Mouse (Mus musculus) heart, postnatal 0 days (tissue): ENCODE results near the gene Ahnak. TPM values are rescaled to one million over a fixed set of nuclear protein-coding genes. Genes with fewer than 3 reads are reported as not detected.

ENCODE experiments used
- ATAC-seq: fragments of 200-750 bp; cut with Nextera tagmentation; 2 replicates; pipeline ENCODE4 v1.8.0; 2017; ENCODE audit warnings: low read depth, moderate number of reproducible peaks, moderate library complexity; ENCODE audit not compliant: insufficient read depth
- DNase-seq: peaks from one replicate; pipeline ENCODE4 v3.0.0-alpha.2; 2016; ENCODE audit warnings: low spot score
- H3K27ac ChIP-seq: fragments of 300-500 bp; sonication (generic); 2 replicates; pipeline ENCODE4 v1.5.1; 2014; ENCODE audit warnings: low read depth, mild to moderate bottlenecking
- H3K27me3 ChIP-seq: fragments of 300-500 bp; sonication (generic); 2 replicates; pipeline ENCODE4 v1.6.1; 2014; ENCODE audit warnings: low read length, mixed read lengths; ENCODE audit not compliant: control insufficient read depth, insufficient read depth
- H3K36me3 ChIP-seq: fragments of 300-500 bp; sonication (generic); replicated peaks from 2 replicates; pipeline ENCODE4 v1.6.1; 2014; ENCODE audit warnings: low read length, mixed read lengths; ENCODE audit not compliant: control insufficient read depth, insufficient read depth
- H3K4me1 ChIP-seq: fragments of 300-500 bp; sonication (generic); 2 replicates; pipeline ENCODE4 v1.6.1; 2014; ENCODE audit warnings: antibody characterized with exemption; ENCODE audit not compliant: control insufficient read depth, insufficient read depth
- H3K4me2 ChIP-seq: fragments of 300-500 bp; sonication (generic); 2 replicates; pipeline ENCODE4 v1.6.1; 2014; ENCODE audit warnings: low read depth, mild to moderate bottlenecking, low read length, moderate library complexity
- H3K4me3 ChIP-seq: fragments of 300-500 bp; sonication (generic); 2 replicates; pipeline ENCODE4 v1.5.1; 2014; ENCODE audit warnings: low read depth, low read length
- H3K9ac ChIP-seq: fragments of 300-500 bp; sonication (generic); replicated peaks from 2 replicates; pipeline ENCODE4 v1.6.1; 2014; ENCODE audit warnings: low read depth, low read length, mixed read lengths
- H3K9me3 ChIP-seq: fragments of 300-500 bp; sonication (generic); replicated peaks from 2 replicates; pipeline ENCODE4 v1.6.1; 2016; ENCODE audit warnings: low read length; ENCODE audit not compliant: control insufficient read depth
- CTCF ChIP-seq: IDR thresholded peaks from 2 replicates; pipeline ENCODE4 v1.5.1; 2016; ENCODE audit warnings: antibody characterized with exemption, control low read depth, low read depth
- EP300 ChIP-seq: IDR thresholded peaks from 2 replicates; pipeline ENCODE4 v1.6.1; 2016; ENCODE audit warnings: antibody characterized with exemption, low read depth
- WGBS: fragments of 180-500 bp; shearing (Covaris S2); extraction: QIAGEN DNeasy Blood & Tissue Kit; methylation state at CpG from one replicate; pipeline ENCODE4 v1.1.7; 2014; 5-methylcytosine and 5-hydroxymethylcytosine counted together
- polyA plus RNA-seq: library from polyadenylated mRNA; unstranded; fragments of >200 nt; fragmentation: Nextera tagmentation; extraction: Ambion mirVana; gene quantifications from 2 replicates; pipeline ENCODE4 v1.2.1, GENCODE M21; 2015
- total RNA-seq: library from RNA; depleted of rRNA; stranded (reverse); fragments of >200 nt; gene quantifications from 2 replicates; pipeline ENCODE4 v1.2.3, GENCODE M21; 2014; ENCODE audit warnings: low replicate concordance

Gene Ahnak
- total and polyA plus RNA-seq, 2 experiments from 2014 or later: 56.8 to 122 TPM

GRCm38 (mm10) chr19:8974638-8975037 lies 14.4 kb upstream of the Ahnak start:
- no peak overlapping the region for H3K4me3 ChIP-seq
- no peak for DNase-seq
- no peak overlapping the region for H3K9ac ChIP-seq
- 77% methylated on average over 1 of the region's 1 CpGs for WGBS
- peaks cover 93% of the 10 kb centered on the region for H3K36me3 ChIP-seq
- TF ChIP-seq EP300 (no peak), CTCF (no peak)
- H3K27me3 ChIP-seq: no peaks in the 10 kb centered on the region
- no peak overlapping the region for H3K27ac ChIP-seq
- no peak overlapping the region for H3K4me2 ChIP-seq
- no peaks in the 10 kb centered on the region for H3K9me3 ChIP-seq
- ATAC-seq: no peak
- H3K4me1 ChIP-seq: no peaks in the 10 kb centered on the region

DNA sequence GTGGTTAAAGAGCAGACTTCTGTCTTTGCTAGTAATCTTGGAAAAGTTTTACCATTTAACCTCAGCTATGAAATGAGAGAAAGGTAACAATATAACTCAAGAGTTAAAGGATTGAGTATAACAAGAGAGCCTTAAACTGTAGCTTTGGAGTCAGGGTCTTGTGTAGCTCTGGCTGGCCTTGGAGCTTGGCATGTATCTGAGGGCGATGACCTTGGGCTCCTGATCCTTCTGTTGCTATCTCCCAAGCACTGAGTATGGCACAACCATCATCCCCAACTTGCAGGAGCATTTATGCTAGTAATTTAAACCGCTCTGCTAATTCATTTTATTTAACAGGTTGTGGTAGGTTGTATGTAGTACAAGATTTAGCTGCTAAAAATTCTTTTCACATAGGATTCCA lies 13.6 kb upstream of the Ahnak start:
- ATAC-seq (no peak), DNase-seq (no peak)
- Histone ChIP-seq H3K9me3 (no peaks in the 10 kb centered on the region), H3K27me3 (no peaks in the 10 kb centered on the region), H3K4me2 (no peak overlapping the region), H3K4me3 (no peak overlapping the region), H3K9ac (no peak overlapping the region), H3K27ac (peak overlapping the region; percentile 7; the same call in 1 of the 2 replicates), H3K36me3 (peaks cover 85% of the 10 kb centered on the region), H3K4me1 (no peaks in the 10 kb centered on the region)
- 94% methylated on average over 2 of the region's 2 CpGs for WGBS
- TF ChIP-seq CTCF (no peak), EP300 (no peak)

DNA sequence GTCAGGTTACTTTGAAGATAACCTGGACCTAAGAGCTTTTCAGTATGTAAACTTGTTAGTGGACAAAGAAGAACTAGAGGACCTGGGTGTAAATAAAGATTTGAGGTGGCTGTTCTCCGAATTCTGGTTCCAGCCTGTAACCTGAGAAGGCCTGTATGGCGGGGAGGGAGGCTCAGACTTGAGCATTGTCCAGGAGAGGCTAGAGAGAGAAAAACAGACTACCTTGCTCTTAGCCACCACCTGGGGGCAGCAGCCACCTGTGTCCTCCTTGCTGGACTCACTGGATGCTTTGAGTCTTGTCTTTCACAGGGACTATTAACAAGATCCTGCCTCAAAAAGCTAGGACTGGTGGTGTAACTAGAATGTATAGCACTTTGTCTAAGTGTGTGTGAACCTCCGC lies 12.5 kb upstream of the Ahnak start:
- no peak overlapping the region for H3K9ac ChIP-seq
- peak overlapping the region; percentile 54 for H3K27ac ChIP-seq
- H3K4me1 ChIP-seq: peaks cover 1% of the 10 kb centered on the region; the same call in 1 of the 2 replicates
- H3K9me3 ChIP-seq: no peaks in the 10 kb centered on the region
- no peaks in the 10 kb centered on the region for H3K27me3 ChIP-seq
- ATAC-seq: peak; percentile 89
- H3K4me3 ChIP-seq: no peak overlapping the region
- peaks cover 74% of the 10 kb centered on the region for H3K36me3 ChIP-seq
- 41% methylated on average over 3 of the region's 3 CpGs for WGBS
- peak; percentile 82 for DNase-seq
- TF ChIP-seq CTCF (peak; percentile 90), EP300 (no peak)
- H3K4me2 ChIP-seq: no peak overlapping the region

DNA sequence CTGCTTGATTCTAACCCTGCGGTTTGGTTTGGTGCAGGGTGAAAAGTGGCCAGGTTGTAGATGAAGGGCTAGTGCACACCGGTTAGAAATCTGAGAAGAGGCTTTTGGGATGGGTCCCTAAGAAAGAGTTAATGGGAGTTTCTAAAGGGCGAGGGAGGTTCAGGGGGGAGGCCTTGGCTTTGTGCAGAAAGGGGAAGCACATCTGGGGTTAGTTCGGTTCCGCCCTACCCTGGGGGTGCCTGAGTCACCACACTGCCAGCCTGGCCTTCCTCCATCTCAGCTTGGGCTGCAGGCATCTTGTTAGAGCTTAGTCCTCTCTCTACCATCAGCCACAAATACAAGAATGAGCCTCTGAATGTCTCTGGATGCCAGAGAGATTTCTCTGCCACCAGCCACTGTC lies 8.3 kb upstream of the Ahnak start:
- WGBS: 56% methylated on average over 5 of the region's 5 CpGs
- Histone ChIP-seq H3K9ac (no peak overlapping the region), H3K27me3 (no peaks in the 10 kb centered on the region), H3K36me3 (peaks cover 34% of the 10 kb centered on the region), H3K27ac (peak overlapping the region; percentile 41), H3K4me3 (no peak overlapping the region), H3K4me1 (peaks cover 44% of the 10 kb centered on the region), H3K4me2 (no peak overlapping the region), H3K9me3 (no peaks in the 10 kb centered on the region)
- TF ChIP-seq CTCF: no peak
- TF ChIP-seq EP300: no peak
- ATAC-seq (no peak), DNase-seq (no peak)

- Histone ChIP-seq H3K36me3 (peaks cover 28% of the 10 kb centered on the region), H3K9me3 (no peaks in the 10 kb centered on the region), H3K4me3 (no peak overlapping the region), H3K4me2 (no peak overlapping the region), H3K27me3 (no peaks in the 10 kb centered on the region), H3K9ac (no peak overlapping the region), H3K4me1 (peaks cover 51% of the 10 kb centered on the region), H3K27ac (peak overlapping the region; percentile 41)
- 0 out of 2 replicates have a peak, but pooled peaks have one; percentile 31 for ATAC-seq
- TF ChIP-seq CTCF (no peak), EP300 (no peak)
- WGBS: 48% methylated on average over 2 of the region's 2 CpGs
- DNase-seq: no peak
Observed at GRCm38 (mm10) chr19:8981450-8982168, 7.5 kb upstream of the Ahnak start.
